Comparison of ENCODE assay signal across 10 mouse cellular contexts in the genomic region with DNA sequence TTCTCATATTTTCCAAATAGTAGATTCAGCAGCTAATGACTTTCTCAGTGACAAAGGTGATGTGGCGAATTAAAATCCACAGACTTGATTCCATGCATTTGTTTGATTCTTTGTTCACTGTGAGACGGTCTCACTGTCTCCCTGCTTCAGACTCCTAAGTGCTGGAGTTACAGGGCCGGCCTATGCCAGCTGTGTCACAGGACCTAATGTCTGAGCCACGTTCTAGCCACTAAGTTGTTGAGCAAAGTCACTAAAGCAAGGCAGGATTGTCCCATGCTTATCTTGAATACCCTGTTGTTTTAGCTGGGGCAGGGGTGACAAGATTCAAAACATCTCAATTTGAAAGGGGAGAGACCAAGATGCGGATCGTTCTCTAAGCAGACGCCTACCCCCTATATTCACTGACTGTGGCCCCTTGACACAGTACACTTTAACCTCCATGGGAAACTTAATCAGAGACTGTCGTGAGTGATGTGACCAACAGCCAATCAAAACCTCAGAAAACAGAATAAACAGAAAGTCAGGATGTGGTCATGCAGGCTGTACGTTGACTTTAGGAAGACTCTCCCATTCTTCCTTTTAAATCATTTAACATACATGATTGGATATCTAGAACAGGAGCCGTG.
A peak's percentile ranks its signal among the peaks of the same experiment; 100 is the strongest.
DNase-seq lines count a peak whose midpoint lies in the region; ATAC-seq lines count a peak whose summit lies in the region.
"Had no signal": no experiment of that assay in that cellular context is flagged by ENCODE, and none has a peak within 500 bp of the region (broad histone marks: within the 10 kb centered on the region; RNA-seq: fewer than 3 reads in every experiment).

No protein-coding gene starts in this region.

- peak overlapping the region; percentile 13; the same call in 1 of the 2 replicates for H3K27ac ChIP-seq in hindbrain, embryonic 11.5 days (ENCODE audit: low read depth, low read length)
- H3K27ac ChIP-seq in kidney, embryonic 16.5 days (ENCODE audit: low read length): no peak overlapping the region

- H3K4me2 ChIP-seq in hindbrain, embryonic 11.5 days (replicated peaks; ENCODE audit: low read depth, low read length): no peak overlapping the region; the same call in 1 of the 2 replicates
- H3K4me2 ChIP-seq in kidney, embryonic 16.5 days (replicated peaks; ENCODE audit: low read depth, low read length): no peak overlapping the region

- H3K27me3 ChIP-seq in hindbrain, embryonic 11.5 days (ENCODE audit: control insufficient read depth, insufficient read depth, low read length): no peaks in the 10 kb centered on the region
- no peaks in the 10 kb centered on the region for H3K27me3 ChIP-seq in kidney, embryonic 16.5 days (ENCODE audit: insufficient read depth, low read length)

- 42% methylated on average over 10 of the region's 10 CpGs for WGBS in hindbrain, embryonic 11.5 days
- WGBS in kidney, embryonic 16.5 days: 51% methylated on average over 10 of the region's 10 CpGs

- peak; percentile 46 for DNase-seq in embryo, embryonic 10 days (ENCODE audit: low spot score)
- DNase-seq in embryo, embryonic 9.5 days (ENCODE audit: extremely low spot score): no peak
- DNase-seq in thymus, postnatal 0 days (ENCODE audit: low spot score): peak; percentile 74
- DNase-seq in thymus, postnatal 25 days: no peak
- peak; percentile 23 for DNase-seq in hindbrain, embryonic 11.5 days (ENCODE audit: low spot score)
- peak; percentile 42 for DNase-seq in retina, embryonic 14.5 days (ENCODE audit: low spot score)
- DNase-seq in layer of hippocampus, adult 18-20 months (ENCODE audit: low spot score in 2 of 2): no peak
- DNase-seq: kidney, postnatal 36 days had no signal

- no peak overlapping the region for H3K9ac ChIP-seq in hindbrain, embryonic 11.5 days (ENCODE audit: low read depth, low read length)
- H3K9ac ChIP-seq in kidney, embryonic 16.5 days (replicated peaks; ENCODE audit: low read length): no peak overlapping the region

- no peaks in the 10 kb centered on the region for H3K36me3 ChIP-seq in hindbrain, embryonic 11.5 days (ENCODE audit: control insufficient read depth, insufficient read depth, low read length)
- no peaks in the 10 kb centered on the region for H3K36me3 ChIP-seq in kidney, embryonic 16.5 days (ENCODE audit: insufficient read depth, low read length)

- H3K9me3 ChIP-seq in hindbrain, embryonic 11.5 days (ENCODE audit: control insufficient read depth, low read length): no peaks in the 10 kb centered on the region
- H3K9me3 ChIP-seq in kidney, embryonic 16.5 days (ENCODE audit: low read length): no peaks in the 10 kb centered on the region

- peaks cover 6% of the 10 kb centered on the region; the same call in 1 of the 2 replicates for H3K4me1 ChIP-seq in hindbrain, embryonic 11.5 days (replicated peaks; ENCODE audit: control insufficient read depth, insufficient read depth, low read length)
- H3K4me1 ChIP-seq in kidney, embryonic 16.5 days (ENCODE audit: insufficient read depth, low read length): no peaks in the 10 kb centered on the region

- ATAC-seq in hindbrain, embryonic 11.5 days (ENCODE audit: low FRiP score): peak; percentile 39
- no peak for ATAC-seq in kidney, embryonic 16.5 days (ENCODE audit: low FRiP score, low TSS enrichment)
- ATAC-seq: lung, postnatal 0 days had no signal

- H3K4me3 ChIP-seq in hindbrain, embryonic 11.5 days (ENCODE audit: low read depth, low read length): no peak overlapping the region
- no peak overlapping the region for H3K4me3 ChIP-seq in kidney, embryonic 16.5 days (ENCODE audit: low read length)

Comparison
In these comparisons a context has a peak if more than half of its experiments do, and no peak if none do; other contexts are left out.
1. DNase-seq: peak in embryo, embryonic 10 days (single experiment), thymus, postnatal 0 days (single experiment), hindbrain, embryonic 11.5 days (single experiment) and retina, embryonic 14.5 days (single experiment); none in embryo, embryonic 9.5 days (single experiment), thymus, postnatal 25 days (single experiment) and layer of hippocampus, adult 18-20 months (0 of 2).